8 mouse cellular contexts compared by ENCODE assay signal in genomic region chr17:78562768-78563660, GRCm38 (mm10). TPM values are rescaled to one million over a fixed set of nuclear protein-coding genes. Genes with fewer than 3 reads are reported as not detected.
DNase-seq lines count a peak whose midpoint lies in the region; ATAC-seq lines count a peak whose summit lies in the region.

No protein-coding gene starts in this region.

- peak overlapping the region; percentile 27 for H3K4me2 ChIP-seq in kidney, embryonic 14.5 days (replicated peaks; ENCODE audit: low read depth, low read length)
- H3K4me2 ChIP-seq in embryonic facial prominence, embryonic 12.5 days (replicated peaks): peak overlapping the region; percentile 32
- peak overlapping the region; percentile 38; the same call in 1 of the 2 replicates for H3K4me2 ChIP-seq in hindbrain, embryonic 16.5 days (ENCODE audit: low read length)

- ATAC-seq in kidney, embryonic 14.5 days (ENCODE audit: low FRiP score, low TSS enrichment): peak; percentile 81
- ATAC-seq in embryonic facial prominence, embryonic 12.5 days (ENCODE audit: insufficient number of reproducible peaks, insufficient read depth, low FRiP score, low TSS enrichment): peak; percentile 84
- peak; percentile 45; the same call in 1 of the 2 replicates for ATAC-seq in hindbrain, embryonic 16.5 days

- H3K9me3 ChIP-seq in kidney, embryonic 14.5 days (ENCODE audit: control insufficient read depth, low read length): no peaks in the 10 kb centered on the region
- no peaks in the 10 kb centered on the region for H3K9me3 ChIP-seq in embryonic facial prominence, embryonic 12.5 days
- no peaks in the 10 kb centered on the region for H3K9me3 ChIP-seq in hindbrain, embryonic 16.5 days (ENCODE audit: control insufficient read depth, low read length)

- no peak for DNase-seq in kidney, adult 8-10 months
- peak; percentile 46 for DNase-seq in neural tube, embryonic 10.5 days (ENCODE audit: extremely low spot score, low spot score)
- DNase-seq in right cerebral cortex, postnatal 4 days: no peak
- DNase-seq in cerebellum, postnatal 25 days: no peak
- no peak for DNase-seq in cerebellum, postnatal 10 days

- no peak overlapping the region for H3K9ac ChIP-seq in kidney, embryonic 14.5 days (ENCODE audit: low read depth, low read length)
- H3K9ac ChIP-seq in embryonic facial prominence, embryonic 12.5 days: no peak overlapping the region
- no peak overlapping the region for H3K9ac ChIP-seq in hindbrain, embryonic 16.5 days (ENCODE audit: low read depth, low read length)

- no peaks in the 10 kb centered on the region for H3K36me3 ChIP-seq in kidney, embryonic 14.5 days (ENCODE audit: control insufficient read depth, insufficient read depth, low read length)
- no peaks in the 10 kb centered on the region for H3K36me3 ChIP-seq in embryonic facial prominence, embryonic 12.5 days
- H3K36me3 ChIP-seq in hindbrain, embryonic 16.5 days (ENCODE audit: control insufficient read depth, insufficient read depth, low read length): no peaks in the 10 kb centered on the region

- no peaks in the 10 kb centered on the region for H3K27me3 ChIP-seq in kidney, embryonic 14.5 days (ENCODE audit: control insufficient read depth, insufficient read depth, low read length)
- H3K27me3 ChIP-seq in embryonic facial prominence, embryonic 12.5 days: no peaks in the 10 kb centered on the region
- no peaks in the 10 kb centered on the region for H3K27me3 ChIP-seq in hindbrain, embryonic 16.5 days (replicated peaks; ENCODE audit: control insufficient read depth, insufficient read depth, low read length)

- 25% methylated on average over 18 of the region's 18 CpGs for WGBS in kidney, embryonic 14.5 days
- WGBS in embryonic facial prominence, embryonic 12.5 days: 18% methylated on average over 18 of the region's 18 CpGs
- 40% methylated on average over 18 of the region's 18 CpGs for WGBS in hindbrain, embryonic 16.5 days

- H3K27ac ChIP-seq in kidney, embryonic 14.5 days (ENCODE audit: low read depth, low read length): no peak overlapping the region
- H3K27ac ChIP-seq in embryonic facial prominence, embryonic 12.5 days: peak overlapping the region; percentile 65
- no peak overlapping the region for H3K27ac ChIP-seq in hindbrain, embryonic 16.5 days (ENCODE audit: low read depth, low read length)

- H3K4me1 ChIP-seq in kidney, embryonic 14.5 days (ENCODE audit: control insufficient read depth, insufficient read depth, low read length): 0 out of 2 replicates have a peak, but pooled peaks cover 6% of the 10 kb centered on the region
- H3K4me1 ChIP-seq in embryonic facial prominence, embryonic 12.5 days: peaks cover 12% of the 10 kb centered on the region; the same call in 1 of the 2 replicates
- no peaks in the 10 kb centered on the region for H3K4me1 ChIP-seq in hindbrain, embryonic 16.5 days (ENCODE audit: control insufficient read depth, insufficient read depth, low read depth, low read length)

- H3K4me3 ChIP-seq in kidney, embryonic 14.5 days (ENCODE audit: low read length): no peak overlapping the region
- H3K4me3 ChIP-seq in embryonic facial prominence, embryonic 12.5 days: no peak overlapping the region
- no peak overlapping the region for H3K4me3 ChIP-seq in hindbrain, embryonic 16.5 days (ENCODE audit: low read length)

RNA-seq across cellular contexts. Expression of gene Vit, which starts 55.1 kb away (rescaled TPM):
- polyA plus RNA-seq in kidney, embryonic 14.5 days (2014; fragmentation: Nextera tagmentation; extraction: Ambion mirVana): 0.41 and 0.51 TPM in 2 replicates
- 2.0 and 3.8 TPM in 2 replicates for polyA plus RNA-seq in embryonic facial prominence, embryonic 12.5 days (2016; fragmentation: Nextera tagmentation; extraction: Ambion mirVana)
- 12.4 and 12.8 TPM in 2 replicates for polyA plus RNA-seq in hindbrain, embryonic 16.5 days (2015; fragmentation: Nextera tagmentation; extraction: Ambion mirVana)
